Mouse (Mus musculus) layer of hippocampus, postnatal 14 days (tissue): ENCODE measurements around the gene Olfr1388. TPM values are rescaled to one million over a fixed set of nuclear protein-coding genes. Genes with fewer than 3 reads are reported as not detected.
"Not testable (repeated sequence)": the region's sequence is repeated elsewhere in the genome, so short reads cannot be mapped to it uniquely, and the experiment has no call there.

Source experiments
- DNase-seq, 2 experiments: peaks; one replicate each; pipeline ENCODE4 v3.0.0; 2021 to 2022; ENCODE audit warnings: low spot score in 2 of 2, mixed read lengths in 1 of 2
- long read RNA-seq, 2 experiments: library from polyadenylated mRNA; stranded (forward); transcript quantifications; one replicate each; pipeline ENCODE4 v2.0.0; 2021
- total RNA-seq, 2 experiments: library from RNA; stranded (reverse); gene quantifications; 2 replicates each; pipeline ENCODE4 v1.2.3; 2021

The Olfr1388 gene
- total RNA-seq: under 1 TPM; 0.28 to 0.33 TPM
- long read RNA-seq, experiment 1: 0 reads
- long read RNA-seq, experiment 2: 0 reads

- DNase-seq: peak in 1 of 2 experiments; percentile 7
Measured at GRCm38 (mm10) chr11:49436411-49436810, at the start of gene Olfr1388. Olfr1388 (plus strand) TSS chr11:49436624.

GRCm38 (mm10) chr11:49392707-49393106, 43.7 kb upstream of the Olfr1388 start:
- not testable (repeated sequence) for DNase-seq

GRCm38 (mm10) chr11:49406784-49407183, 29.6 kb upstream of the Olfr1388 start:
- no peak for DNase-seq

- peak in 1 of 2 experiments; percentile 13 for DNase-seq
Measured at GRCm38 (mm10) chr11:49410540-49410939, 25.9 kb upstream of the Olfr1388 start.

- no peak for DNase-seq
Measured at GRCm38 (mm10) chr11:49422767-49423166, 13.7 kb upstream of the Olfr1388 start, which contains the start of gene Olfr1389. Olfr1389 (plus strand) TSS chr11:49423067.

GRCm38 (mm10) chr11:49425257-49425927, 11.0 kb upstream of the Olfr1388 start:
- no peak for DNase-seq

GRCm38 (mm10) chr11:49429641-49430040, 6.8 kb upstream of the Olfr1388 start:
- peak; percentile 17 to 26 for DNase-seq

GRCm38 (mm10) chr11:49455043-49455442, 18.6 kb downstream of the Olfr1388 start, which contains the start of gene Olfr1387:
Olfr1387 (plus strand) TSS chr11:49455343.
- no peak for DNase-seq

- not testable (repeated sequence) for DNase-seq
Measured at GRCm38 (mm10) chr11:49464746-49465145, 28.3 kb downstream of the Olfr1388 start, which contains the start of gene Olfr1386. Olfr1386 (plus strand) TSS chr11:49465046.

- DNase-seq: no peak
Measured at GRCm38 (mm10) chr11:49485973-49486372, 49.5 kb downstream of the Olfr1388 start.

- not testable (repeated sequence) for DNase-seq
Measured at GRCm38 (mm10) chr11:49488770-49489169, 52.3 kb downstream of the Olfr1388 start, which contains the start of gene Olfr1385. Olfr1385 (plus strand) TSS chr11:49489070.

Other genes with a start within 250 kb of the Olfr1388 start
- under 1 TPM in 1 of 2 experiments, not detected in 1; 0.07 TPM for gene Btnl9, start 249.5 kb upstream of the Olfr1388 start, total RNA-seq
- gene Zfp62, start 233.3 kb upstream of the Olfr1388 start, total RNA-seq: 10 to 100 TPM; 28.2 to 35.5 TPM
- 10 to 100 TPM; 48.7 to 50.9 TPM for gene Mgat1, start 192.4 kb upstream of the Olfr1388 start, total RNA-seq
- gene Olfr1393, start 158.3 kb upstream of the Olfr1388 start, total RNA-seq: under 1 TPM; 0.14 to 0.26 TPM
- gene Olfr1392, start 151.3 kb upstream of the Olfr1388 start, total RNA-seq: not detected
- not detected for gene Olfr10, start 131.9 kb upstream of the Olfr1388 start, total RNA-seq
- gene Olfr1391, start 113.9 kb upstream of the Olfr1388 start, total RNA-seq: not detected
- not detected for gene Olfr1390, start 101.4 kb upstream of the Olfr1388 start, total RNA-seq
- not detected for gene Olfr1389, start 13.6 kb upstream of the Olfr1388 start, total RNA-seq
- gene Olfr1387, start 18.7 kb downstream of the Olfr1388 start, total RNA-seq: not detected
- not detected for gene Olfr1386, start 28.4 kb downstream of the Olfr1388 start, total RNA-seq
- under 1 TPM; 0.12 to 0.14 TPM for gene Olfr1385, start 52.4 kb downstream of the Olfr1388 start, total RNA-seq
- gene Olfr1384, start 70.1 kb downstream of the Olfr1388 start, total RNA-seq: not detected
- gene Olfr1383, start 83.0 kb downstream of the Olfr1388 start, total RNA-seq: under 1 TPM in 1 of 2 experiments, not detected in 1; 0.50 TPM
- gene Olfr1382, start 91.6 kb downstream of the Olfr1388 start, total RNA-seq: not detected
- gene Olfr1381, start 106.8 kb downstream of the Olfr1388 start, total RNA-seq: not detected
- gene Olfr1380, start 120.3 kb downstream of the Olfr1388 start, total RNA-seq: not detected
- 1 to 10 TPM; 3.4 TPM for gene Flt4, start 172.6 kb downstream of the Olfr1388 start, total RNA-seq
- not detected for gene Scgb3a1, start 227.0 kb downstream of the Olfr1388 start, total RNA-seq